20 mouse cellular contexts compared by ENCODE assay signal in the genomic region with DNA sequence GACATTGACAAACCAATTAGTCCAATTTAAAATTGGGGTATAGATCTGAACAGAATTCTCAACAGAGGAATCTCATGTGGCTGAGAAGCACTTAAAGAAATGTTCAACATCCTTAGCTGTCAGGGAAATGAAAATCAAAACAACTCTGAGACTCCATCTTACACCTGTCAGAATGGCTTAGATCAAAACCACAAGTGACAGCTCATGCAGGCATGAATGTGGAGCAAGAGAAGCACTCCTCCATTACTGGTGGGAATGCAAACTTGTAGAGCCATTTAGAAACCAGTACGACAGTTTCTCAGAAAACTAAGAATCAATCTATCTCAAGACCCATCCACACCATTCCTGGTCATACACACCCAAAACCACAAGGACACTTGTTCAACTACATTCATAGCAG.
"Had no signal": no experiment of that assay in that cellular context is flagged by ENCODE, and none has a peak within 500 bp of the region (broad histone marks: within the 10 kb centered on the region; RNA-seq: fewer than 3 reads in every experiment).

No protein-coding gene starts in this region.

- H3K4me3 ChIP-seq: lung, embryonic 15.5 days; megakaryocyte, embryonic 14.5 days; midbrain, embryonic 13.5 days; midbrain, embryonic 15.5 days; neural tube, embryonic 13.5 days; neural tube, embryonic 15.5 days had no signal

- H3K9me3 ChIP-seq: lung, embryonic 15.5 days; megakaryocyte, embryonic 14.5 days; midbrain, embryonic 13.5 days; midbrain, embryonic 15.5 days; neural tube, embryonic 13.5 days; neural tube, embryonic 15.5 days had no signal

- H3K27ac ChIP-seq: lung, embryonic 15.5 days; macrophage; midbrain, embryonic 13.5 days; midbrain, embryonic 15.5 days; neural tube, embryonic 13.5 days; neural tube, embryonic 15.5 days had no signal

- H3K9ac ChIP-seq: liver, postnatal 0 days; lung, embryonic 15.5 days; midbrain, embryonic 13.5 days; midbrain, embryonic 15.5 days; neural tube, embryonic 13.5 days; neural tube, embryonic 15.5 days had no signal

- H3K4me2 ChIP-seq: lung, embryonic 15.5 days; midbrain, embryonic 11.5 days; midbrain, embryonic 13.5 days; midbrain, embryonic 15.5 days; neural tube, embryonic 13.5 days; neural tube, embryonic 15.5 days had no signal

- H3K4me1 ChIP-seq: lung, embryonic 15.5 days; midbrain, embryonic 13.5 days; midbrain, embryonic 15.5 days; neural tube, embryonic 13.5 days; neural tube, embryonic 15.5 days had no signal

- DNase-seq: liver, postnatal 0 days; lung, adult 2 months; lung, postnatal 14 days; lung, postnatal 36 days; right cerebral cortex, adult 18-20 months; right cerebral cortex, postnatal 25 days; right cerebral cortex, postnatal 4 days; spleen, adult 18-20 months; thymus, adult 18-20 months; thymus, postnatal 14 days; thymus, postnatal 36 days had no signal

- H3K27me3 ChIP-seq: lung, embryonic 15.5 days; megakaryocyte, embryonic 14.5 days; midbrain, embryonic 13.5 days; midbrain, embryonic 15.5 days; neural tube, embryonic 13.5 days; neural tube, embryonic 15.5 days had no signal

- ATAC-seq: liver, postnatal 0 days; lung, postnatal 0 days; midbrain, embryonic 13.5 days; midbrain, embryonic 15.5 days had no signal

- H3K36me3 ChIP-seq: lung, embryonic 15.5 days; midbrain, embryonic 13.5 days; midbrain, embryonic 15.5 days; neural tube, embryonic 13.5 days; neural tube, embryonic 15.5 days had no signal
